In genomic region chr9:114779984-114780745, GRCm38 (mm10) we compare ENCODE assay signal across 8 mouse cellular contexts. TPM values are rescaled to one million over a fixed set of nuclear protein-coding genes. Genes with fewer than 3 reads are reported as not detected.
DNase-seq lines count a peak whose midpoint lies in the region; ATAC-seq lines count a peak whose summit lies in the region.

No protein-coding gene starts in this region.

- WGBS in heart, embryonic 11.5 days (ENCODE audit: insufficient replicate concordance) = 12% methylated on average over 23 of the region's 23 CpGs
- 10% methylated on average over 23 of the region's 23 CpGs for WGBS in liver, embryonic 15.5 days (ENCODE audit: insufficient replicate concordance)

- DNase-seq in adrenal gland, postnatal 10 days = peak; percentile 38
- no peak for DNase-seq in adrenal gland, adult 8-10 months
- peak; percentile 49 for DNase-seq in Muller cell, postnatal 12 days (ENCODE audit: inconsistent ontology term)
- peak; percentile 48 for DNase-seq in thymus, postnatal 14 days
- no peak for DNase-seq in layer of hippocampus, adult 11-12 months (ENCODE audit: low spot score)
- no peak for DNase-seq in kidney, adult 11 months

- peak overlapping the region; percentile 89; the same call in 1 of the 2 replicates for H3K27ac ChIP-seq in heart, embryonic 11.5 days (ENCODE audit: low read depth, low read length)
- H3K27ac ChIP-seq in liver, embryonic 15.5 days (replicated peaks) = peak overlapping the region; percentile 84

- H3K4me2 ChIP-seq in heart, embryonic 11.5 days = peak overlapping the region; percentile 77
- H3K4me2 ChIP-seq in liver, embryonic 15.5 days = peak overlapping the region; percentile 84

- H3K9ac ChIP-seq in heart, embryonic 11.5 days (ENCODE audit: low read depth, low read length) = peak overlapping the region; percentile 94
- H3K9ac ChIP-seq in liver, embryonic 15.5 days = peak overlapping the region; percentile 46; the same call in 1 of the 2 replicates

- H3K27me3 ChIP-seq in heart, embryonic 11.5 days (ENCODE audit: control insufficient read depth, insufficient read depth, low read length) = no peaks in the 10 kb centered on the region
- peaks cover 23% of the 10 kb centered on the region for H3K27me3 ChIP-seq in liver, embryonic 15.5 days

- no peak for ATAC-seq in heart, embryonic 11.5 days (replicated peaks; ENCODE audit: insufficient number of reproducible peaks, low FRiP score, low TSS enrichment)
- ATAC-seq in liver, embryonic 15.5 days (ENCODE audit: insufficient read depth) = no peak

- H3K36me3 ChIP-seq in heart, embryonic 11.5 days (ENCODE audit: control insufficient read depth, insufficient read depth, low read length) = no peaks in the 10 kb centered on the region
- no peaks in the 10 kb centered on the region for H3K36me3 ChIP-seq in liver, embryonic 15.5 days (replicated peaks)

- no peaks in the 10 kb centered on the region for H3K9me3 ChIP-seq in heart, embryonic 11.5 days (replicated peaks; ENCODE audit: control insufficient read depth, low read length)
- no peaks in the 10 kb centered on the region for H3K9me3 ChIP-seq in liver, embryonic 15.5 days (replicated peaks)

- peak overlapping the region; percentile 77 for H3K4me3 ChIP-seq in heart, embryonic 11.5 days (ENCODE audit: low read depth, low read length)
- H3K4me3 ChIP-seq in liver, embryonic 15.5 days (replicated peaks) = peak overlapping the region; percentile 60

- peaks cover 13% of the 10 kb centered on the region for H3K4me1 ChIP-seq in heart, embryonic 11.5 days (ENCODE audit: control insufficient read depth, insufficient read depth, low read length)
- H3K4me1 ChIP-seq in liver, embryonic 15.5 days (replicated peaks) = peaks cover 55% of the 10 kb centered on the region

RNA-seq across cellular contexts. Expression of gene Cmtm7, which starts 1.5 kb away (rescaled TPM):
- total RNA-seq in adrenal gland, postnatal 10 days (2021) = 10 to 100 TPM; 32.4 to 32.9 TPM
- total RNA-seq in adrenal gland, adult 8-10 months (2022) = 10 to 100 TPM; 29.9 to 46.1 (median 34.1) TPM
- 105 and 121 TPM in 2 replicates for polyA plus RNA-seq in heart, embryonic 11.5 days (2014; fragmentation: Nextera tagmentation; extraction: Ambion mirVana)
- 56.5 and 59.9 TPM in 2 replicates for polyA plus RNA-seq in liver, embryonic 15.5 days (2015; fragmentation: Nextera tagmentation; extraction: Ambion mirVana)

RNA-seq across cellular contexts. Expression of gene Cmtm6, which starts 49.2 kb away (rescaled TPM):
- total RNA-seq in adrenal gland, postnatal 10 days (2021) = 10 to 100 TPM; 59.4 to 61.0 TPM
- total RNA-seq in adrenal gland, adult 8-10 months (2022) = 100 to 1,000 TPM in 1 of 4 experiments, 10 to 100 TPM in 3; 68.5 to 105 (median 78.0) TPM
- polyA plus RNA-seq in heart, embryonic 11.5 days (2014; fragmentation: Nextera tagmentation; extraction: Ambion mirVana) = 35.6 and 39.5 TPM in 2 replicates
- polyA plus RNA-seq in liver, embryonic 15.5 days (2015; fragmentation: Nextera tagmentation; extraction: Ambion mirVana) = 26.3 and 28.5 TPM in 2 replicates

Comparison
In these comparisons a context has a peak if more than half of its experiments do, and no peak if none do; other contexts are left out.
1. DNase-seq: peak in adrenal gland, postnatal 10 days (single experiment), Muller cell, postnatal 12 days (single experiment) and thymus, postnatal 14 days (single experiment); none in adrenal gland, adult 8-10 months (single experiment), layer of hippocampus, adult 11-12 months (single experiment) and kidney, adult 11 months (single experiment).